Mouse (Mus musculus) MEL (cell line): ENCODE measurements at regions not wholly inside any gene's neighbourhood (a gene's known extent, or its start where the extent isn't known, plus 50 kb on each side); places are given as distances from the start of the nearest gene placed in this dataset.

ENCODE experiments used
- NRF1 ChIP-seq: IDR thresholded peaks from 2 replicates; pipeline ENCODE4 v1.6.1; 2014; ENCODE audit warnings: low read depth, mild to moderate bottlenecking, inconsistent platforms, low read length, improper control_type of control experiment, moderate library complexity; ENCODE audit not compliant: poor library complexity, insufficient read depth, severe bottlenecking
- POLR2AphosphoS5 ChIP-seq: IDR thresholded peaks from 2 replicates; pipeline ENCODE4 v1.6.1; 2012; ENCODE audit warnings: low read depth, borderline replicate concordance, mild to moderate bottlenecking, inconsistent platforms, low read length, moderate library complexity, mixed read lengths

DNA sequence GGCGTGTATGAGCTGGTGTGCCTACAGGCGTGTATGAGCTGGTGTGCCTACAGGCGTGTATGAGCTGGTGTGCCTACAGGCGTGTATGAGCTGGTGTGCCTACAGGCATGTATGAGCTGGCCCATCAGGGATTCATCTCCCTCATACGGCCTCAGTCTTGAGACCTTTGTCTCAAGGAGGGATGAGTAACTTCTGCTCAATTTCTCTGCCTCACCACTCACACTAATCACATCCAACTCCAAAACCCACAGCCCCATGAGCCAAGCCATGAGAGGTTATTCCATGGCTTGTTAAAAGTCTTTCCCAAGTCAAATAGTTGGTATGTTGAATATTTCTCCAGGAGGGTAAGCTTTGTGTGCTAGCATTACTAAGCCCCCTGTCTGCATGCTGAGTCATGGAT, 146.0 kb downstream of the Ube2u start:
- TF ChIP-seq POLR2AphosphoS5 = no peak
- no peak for TF ChIP-seq NRF1
